Mouse (Mus musculus): ENCODE measurements around the gene Pygb. TPM values are rescaled to one million over a fixed set of nuclear protein-coding genes. Genes with fewer than 3 reads are reported as not detected.

Gene Pygb
- polyA plus RNA-seq (2012): 0.07 and 0.53 TPM in 2 replicates

DNA sequence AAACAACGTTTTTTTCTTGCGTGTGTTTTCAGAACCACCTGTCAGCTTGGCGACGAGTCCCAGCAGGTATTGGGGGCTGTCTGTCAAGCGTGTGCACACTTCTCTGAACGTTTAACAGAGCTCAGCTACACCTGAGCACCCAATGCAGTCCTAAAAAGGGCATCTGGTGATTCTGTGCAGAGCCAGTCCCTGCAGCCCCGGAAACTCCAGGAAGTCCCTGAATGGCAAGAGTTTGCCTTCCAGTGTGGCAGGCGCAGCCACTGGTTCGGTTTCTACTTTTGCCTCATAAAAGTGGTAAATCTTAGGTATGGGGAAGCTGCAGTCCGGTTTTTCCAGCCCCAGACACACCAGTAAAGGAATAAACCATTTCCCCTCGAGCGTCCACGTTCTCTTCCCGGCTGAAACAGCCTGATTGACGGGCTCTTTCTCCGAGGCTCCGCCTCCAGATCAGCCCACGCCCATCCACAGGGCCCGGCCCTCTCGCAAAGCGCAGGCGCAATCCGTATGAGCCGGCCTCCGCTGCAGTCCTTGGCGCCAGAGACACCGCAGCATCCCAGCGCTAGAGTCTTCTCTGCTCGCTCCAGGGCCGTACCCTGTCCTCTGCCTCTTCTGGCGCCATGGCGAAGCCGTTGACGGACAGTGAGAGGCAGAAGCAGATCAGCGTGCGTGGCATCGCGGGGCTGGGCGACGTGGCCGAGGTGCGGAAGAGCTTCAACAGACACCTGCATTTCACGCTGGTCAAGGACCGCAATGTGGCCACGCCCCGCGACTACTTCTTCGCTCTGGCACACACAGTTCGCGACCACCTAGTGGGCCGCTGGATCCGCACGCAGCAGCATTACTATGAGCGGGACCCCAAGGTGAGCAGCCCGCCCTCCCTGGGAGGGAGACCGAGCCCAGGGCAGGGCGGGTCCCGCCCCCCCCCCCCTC, at the start of gene Pygb:
Gene Pygb (plus strand): TSS at position 485 of the 930 bp plus-strand sequence.
- H3K4me1 ChIP-seq (ENCODE audit: control insufficient read depth): peaks cover 22% of the 10 kb centered on the region
- H3K4me3 ChIP-seq (replicated peaks): peak within 1 kb of the TSS; percentile 84
- no peaks in the 10 kb centered on the region for H3K9me3 ChIP-seq (ENCODE audit: control insufficient read depth, low read length)
- H3K27me3 ChIP-seq (ENCODE audit: control insufficient read depth): peaks cover 20% of the 10 kb centered on the region
- no peaks in the 10 kb centered on the region for H3K36me3 ChIP-seq (ENCODE audit: control insufficient read depth)
- TF ChIP-seq GATA1 (IDR thresholded peaks at IDR 0.05; ENCODE audit: low read length): no peak
- no peak for TF ChIP-seq TAL1 (IDR thresholded peaks at IDR 0.05; ENCODE audit: low read length)

- no peak for TF ChIP-seq GATA1 (IDR thresholded peaks at IDR 0.05; ENCODE audit: low read length)
- no peak for TF ChIP-seq TAL1 (IDR thresholded peaks at IDR 0.05; ENCODE audit: low read length)
- H3K27me3 ChIP-seq (ENCODE audit: control insufficient read depth): no peaks in the 10 kb centered on the region; the same call in 1 of the 2 replicates
- H3K4me3 ChIP-seq (replicated peaks): no peak overlapping the region
- peaks cover 3% of the 10 kb centered on the region; the same call in 1 of the 2 replicates for H3K9me3 ChIP-seq (ENCODE audit: control insufficient read depth, low read length)
- no peaks in the 10 kb centered on the region for H3K36me3 ChIP-seq (ENCODE audit: control insufficient read depth)
- no peaks in the 10 kb centered on the region for H3K4me1 ChIP-seq (ENCODE audit: control insufficient read depth)
Measured at GRCm38 (mm10) chr2:150737881-150738280, 48.7 kb upstream of the Pygb start.

- no peaks in the 10 kb centered on the region; the same call in 1 of the 2 replicates for H3K27me3 ChIP-seq (ENCODE audit: control insufficient read depth)
- H3K36me3 ChIP-seq (ENCODE audit: control insufficient read depth): no peaks in the 10 kb centered on the region
- no peaks in the 10 kb centered on the region for H3K4me1 ChIP-seq (ENCODE audit: control insufficient read depth)
- no peak for TF ChIP-seq GATA1 (IDR thresholded peaks at IDR 0.05; ENCODE audit: low read length)
- no peak for TF ChIP-seq TAL1 (IDR thresholded peaks at IDR 0.05; ENCODE audit: low read length)
- H3K4me3 ChIP-seq (replicated peaks): no peak overlapping the region
- peaks cover 3% of the 10 kb centered on the region; the same call in 1 of the 2 replicates for H3K9me3 ChIP-seq (ENCODE audit: control insufficient read depth, low read length)
Measured at GRCm38 (mm10) chr2:150740145-150740841, 46.2 kb upstream of the Pygb start.

GRCm38 (mm10) chr2:150741405-150741804, 45.1 kb upstream of the Pygb start:
- Histone ChIP-seq H3K4me3 (replicated peaks) (no peak overlapping the region), H3K36me3 (ENCODE audit: control insufficient read depth) (no peaks in the 10 kb centered on the region), H3K27me3 (ENCODE audit: control insufficient read depth) (peaks cover 4% of the 10 kb centered on the region), H3K9me3 (ENCODE audit: control insufficient read depth, low read length) (peaks cover 3% of the 10 kb centered on the region; the same call in 1 of the 2 replicates), H3K4me1 (ENCODE audit: control insufficient read depth) (no peaks in the 10 kb centered on the region)
- TF ChIP-seq GATA1 (IDR thresholded peaks at IDR 0.05; ENCODE audit: low read length) (no peak), TAL1 (IDR thresholded peaks at IDR 0.05; ENCODE audit: low read length) (no peak)

DNA sequence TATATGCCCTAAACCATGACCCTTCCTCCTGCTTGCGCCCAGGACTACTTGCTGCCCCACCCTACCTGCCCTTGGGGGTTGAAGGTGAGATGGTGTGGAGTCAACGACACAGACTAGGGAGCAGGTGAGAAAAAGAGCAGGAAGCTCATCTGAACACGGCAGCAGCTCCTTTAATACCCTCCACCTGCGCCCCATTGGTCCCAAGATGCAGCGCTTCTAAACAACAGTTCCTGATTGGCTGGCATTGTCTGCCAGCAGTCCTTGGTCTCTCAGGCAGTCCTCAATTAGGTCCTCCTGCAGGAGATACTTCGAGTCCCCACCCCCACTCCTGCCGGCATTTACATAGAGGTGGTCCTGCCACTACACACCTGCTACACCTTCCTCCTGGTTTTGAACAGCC, 41.5 kb upstream of the Pygb start:
- H3K27me3 ChIP-seq (ENCODE audit: control insufficient read depth): peaks cover 4% of the 10 kb centered on the region
- H3K4me3 ChIP-seq (replicated peaks): no peak overlapping the region
- TF ChIP-seq TAL1 (IDR thresholded peaks at IDR 0.05; ENCODE audit: low read length) (no peak), GATA1 (IDR thresholded peaks at IDR 0.05; ENCODE audit: low read length) (no peak)
- H3K9me3 ChIP-seq (ENCODE audit: control insufficient read depth, low read length): peaks cover 3% of the 10 kb centered on the region; the same call in 1 of the 2 replicates
- peaks cover 17% of the 10 kb centered on the region for H3K4me1 ChIP-seq (ENCODE audit: control insufficient read depth)
- H3K36me3 ChIP-seq (ENCODE audit: control insufficient read depth): no peaks in the 10 kb centered on the region

- H3K4me1 ChIP-seq (ENCODE audit: control insufficient read depth): peaks cover 18% of the 10 kb centered on the region
- H3K4me3 ChIP-seq (replicated peaks): peak within 1 kb of the TSS; percentile 63
- H3K9me3 ChIP-seq (ENCODE audit: control insufficient read depth, low read length): no peaks in the 10 kb centered on the region
- H3K36me3 ChIP-seq (ENCODE audit: control insufficient read depth): peaks cover 9% of the 10 kb centered on the region
- H3K27me3 ChIP-seq (ENCODE audit: control insufficient read depth): peaks cover 4% of the 10 kb centered on the region
- TF ChIP-seq TAL1 (IDR thresholded peaks at IDR 0.05; ENCODE audit: low read length) (no peak), GATA1 (IDR thresholded peaks at IDR 0.05; ENCODE audit: low read length) (no peak)
Measured at GRCm38 (mm10) chr2:150748854-150749253, 37.7 kb upstream of the Pygb start, which contains the start of gene Entpd6. Gene Entpd6, plus strand, starts transcription at chr2:150749042.

DNA sequence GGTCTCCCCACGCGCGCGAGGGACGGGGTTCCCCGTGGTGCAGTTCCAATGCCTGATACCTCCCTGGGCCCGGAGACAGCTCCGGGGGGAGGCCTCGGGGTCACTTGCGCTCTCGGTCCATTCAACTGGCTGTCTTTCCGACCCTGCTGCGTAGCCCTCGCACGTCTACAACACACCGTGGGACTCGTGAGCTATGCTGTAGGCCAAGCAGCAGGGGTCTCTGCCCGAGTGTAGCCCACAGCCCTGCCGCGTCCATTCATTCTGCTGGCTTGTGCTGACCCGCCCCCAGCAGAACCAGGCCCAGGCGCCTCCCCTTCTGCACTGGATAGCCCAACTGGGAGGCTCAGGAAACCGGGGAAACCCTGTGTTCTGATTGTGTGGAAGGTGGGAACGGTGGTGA, 37.3 kb upstream of the Pygb start:
- peak overlapping the region; percentile 63 for H3K4me3 ChIP-seq (replicated peaks)
- H3K27me3 ChIP-seq (ENCODE audit: control insufficient read depth): peaks cover 4% of the 10 kb centered on the region
- TF ChIP-seq GATA1 (IDR thresholded peaks at IDR 0.05; ENCODE audit: low read length) (no peak), TAL1 (IDR thresholded peaks at IDR 0.05; ENCODE audit: low read length) (no peak)
- H3K9me3 ChIP-seq (ENCODE audit: control insufficient read depth, low read length): no peaks in the 10 kb centered on the region
- peaks cover 18% of the 10 kb centered on the region for H3K4me1 ChIP-seq (ENCODE audit: control insufficient read depth)
- H3K36me3 ChIP-seq (ENCODE audit: control insufficient read depth): peaks cover 10% of the 10 kb centered on the region

DNA sequence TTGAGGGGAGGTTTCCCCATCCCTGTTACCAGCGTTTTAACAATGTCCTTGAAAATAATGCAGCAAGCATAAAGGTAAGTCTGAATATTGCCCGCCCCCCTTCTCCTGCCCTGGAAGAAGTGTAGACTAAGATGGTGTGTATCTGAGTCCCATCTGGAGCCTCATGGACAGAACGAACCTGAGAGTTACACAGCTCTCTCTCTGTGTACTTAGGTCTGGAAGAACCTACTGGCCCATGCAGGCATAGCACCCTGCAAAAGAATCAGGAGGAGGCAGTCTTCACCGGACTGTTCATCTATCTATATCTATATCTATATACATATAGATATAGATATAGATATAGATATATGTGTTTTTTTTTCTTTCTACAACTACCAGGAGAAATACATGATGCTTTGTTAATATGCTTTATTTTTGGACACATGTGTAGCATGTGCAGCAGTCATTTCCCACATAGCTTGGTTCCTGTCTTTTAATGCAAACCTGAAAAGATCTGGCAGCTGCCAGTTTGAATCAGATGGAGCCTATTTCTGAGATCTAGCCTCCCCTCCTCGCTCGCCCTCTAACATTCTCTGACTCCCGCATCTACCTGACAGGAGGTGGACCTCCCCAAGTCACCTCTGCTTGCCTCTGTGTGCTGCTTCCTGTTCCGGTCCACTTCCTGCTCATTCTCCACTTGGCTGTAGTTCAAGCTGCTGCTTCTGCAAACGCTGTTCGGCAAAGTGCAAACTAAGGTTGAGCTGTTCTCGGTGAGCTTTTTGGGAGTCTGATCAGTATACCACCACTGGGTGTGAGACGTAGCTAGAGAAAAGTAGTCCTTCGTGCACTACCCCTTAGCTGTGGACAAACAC, 36.2 kb upstream of the Pygb start:
- peaks cover 18% of the 10 kb centered on the region for H3K4me1 ChIP-seq (ENCODE audit: control insufficient read depth)

More for the DNA sequence above, 36.2 kb upstream of the Pygb start:
- TF ChIP-seq TAL1 (IDR thresholded peaks at IDR 0.05; ENCODE audit: low read length): no peak
- no peak for TF ChIP-seq GATA1 (IDR thresholded peaks at IDR 0.05; ENCODE audit: low read length)
- Histone ChIP-seq H3K4me3 (replicated peaks) (no peak overlapping the region), H3K27me3 (ENCODE audit: control insufficient read depth) (peaks cover 4% of the 10 kb centered on the region), H3K9me3 (ENCODE audit: control insufficient read depth, low read length) (no peaks in the 10 kb centered on the region), H3K36me3 (ENCODE audit: control insufficient read depth) (peaks cover 10% of the 10 kb centered on the region)
